Mouse (Mus musculus) midbrain, embryonic 11.5 days (tissue): ENCODE results near the gene Yju2. TPM values are rescaled to one million over a fixed set of nuclear protein-coding genes. Genes with fewer than 3 reads are reported as not detected.
A peak's percentile ranks its signal among the peaks of the same experiment; 100 is the strongest.

ENCODE experiments used
- ATAC-seq: fragments of 200-750 bp; cut with Nextera tagmentation; 2 replicates; pipeline ENCODE4 v1.8.0; 2017; ENCODE audit warnings: moderate TSS enrichment, moderate library complexity; ENCODE audit not compliant: low FRiP score
- DNase-seq: peaks from one replicate; pipeline ENCODE4 v3.0.0; 2015; ENCODE audit warnings: low spot score; ENCODE audit errors: missing footprints
- H3K27ac ChIP-seq: fragments of 300-500 bp; sonication (generic); 2 replicates; pipeline ENCODE4 v1.5.1; 2014; ENCODE audit warnings: low read depth, low read length
- H3K27me3 ChIP-seq: fragments of 300-500 bp; sonication (generic); 2 replicates; pipeline ENCODE4 v1.6.1; 2014; ENCODE audit warnings: mild to moderate bottlenecking, low read length, moderate library complexity, mixed read lengths; ENCODE audit not compliant: control insufficient read depth, insufficient read depth
- H3K36me3 ChIP-seq: fragments of 300-500 bp; sonication (generic); 2 replicates; pipeline ENCODE4 v1.6.1; 2014; ENCODE audit warnings: mild to moderate bottlenecking, low read length, moderate library complexity, mixed read lengths; ENCODE audit not compliant: control insufficient read depth, insufficient read depth
- H3K4me1 ChIP-seq: fragments of 300-500 bp; sonication (generic); 2 replicates; pipeline ENCODE4 v1.6.1; 2014; ENCODE audit warnings: low read length; ENCODE audit not compliant: control insufficient read depth, insufficient read depth
- H3K4me2 ChIP-seq: fragments of 300-500 bp; sonication (generic); 2 replicates; pipeline ENCODE4 v1.6.1; 2014; ENCODE audit warnings: mild to moderate bottlenecking, moderate library complexity
- H3K4me3 ChIP-seq: fragments of 300-500 bp; sonication (generic); 2 replicates; pipeline ENCODE4 v1.5.1; 2014; ENCODE audit warnings: low read depth, low read length
- H3K9ac ChIP-seq: fragments of 300-500 bp; sonication (generic); 2 replicates; pipeline ENCODE4 v1.6.1; 2014; ENCODE audit warnings: low read length
- H3K9me3 ChIP-seq: fragments of 300-500 bp; sonication (generic); 2 replicates; pipeline ENCODE4 v1.6.1; 2016; ENCODE audit warnings: low read length; ENCODE audit not compliant: control insufficient read depth
- WGBS: fragments of 180-500 bp; shearing (Covaris S2); extraction: QIAGEN DNeasy Blood & Tissue Kit; methylation state at CpG from one replicate; pipeline ENCODE4 v1.1.7; 2014; 5-methylcytosine and 5-hydroxymethylcytosine counted together
- polyA plus RNA-seq: library from polyadenylated mRNA; unstranded; fragments of >200 nt; fragmentation: Nextera tagmentation; extraction: Ambion mirVana; gene quantifications from 2 replicates; pipeline ENCODE4 v1.2.1, GENCODE M21; 2014

The Yju2 gene
- polyA plus RNA-seq, 1 experiment from 2014 or later: 24.4 TPM

DNA sequence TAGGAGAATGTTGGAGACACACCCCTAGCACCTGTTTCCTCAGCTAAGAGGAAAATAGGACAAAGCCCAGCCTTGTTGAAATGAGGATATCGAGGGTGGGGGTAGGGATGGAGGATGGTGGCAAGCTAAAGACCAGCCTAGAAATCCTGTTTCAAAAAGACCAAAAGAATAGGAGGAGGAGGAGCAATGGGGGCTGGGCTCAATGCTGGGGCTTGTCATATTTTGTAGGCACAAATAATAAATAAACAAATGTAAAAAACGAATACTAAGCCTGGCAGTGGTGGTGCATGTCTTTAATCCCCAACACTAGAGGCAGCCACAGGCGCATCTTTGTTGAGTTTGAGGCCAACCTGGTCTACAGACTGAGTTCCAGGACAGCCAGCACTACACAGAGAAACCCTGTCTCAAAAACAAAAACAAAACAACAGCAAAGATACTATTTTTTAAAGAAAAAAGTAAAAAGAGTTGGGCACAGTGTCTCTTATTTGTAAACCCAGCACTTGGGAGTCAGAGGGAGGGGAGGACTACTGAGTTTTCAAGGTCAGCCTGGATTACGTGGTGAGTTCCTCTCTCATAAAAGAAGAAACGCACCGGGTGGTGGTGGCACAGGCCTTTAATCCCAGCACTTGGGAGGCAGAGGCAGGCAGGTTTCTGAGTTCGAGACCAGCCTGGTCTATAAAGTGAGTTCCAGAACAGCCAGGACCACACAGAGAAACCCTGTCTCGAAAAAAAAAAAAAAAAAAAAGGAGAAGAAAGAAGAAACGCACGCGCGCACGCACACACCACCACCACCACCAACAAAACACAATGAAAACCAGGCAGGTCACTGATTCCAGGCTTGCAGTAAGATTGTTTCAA lies 944 bp upstream of the Yju2 start:
- ATAC-seq (no peak), DNase-seq (no peak)
- H3K4me2 ChIP-seq: peak overlapping the region; percentile 74
- H3K27me3 ChIP-seq: no peaks in the 10 kb centered on the region
- no peak overlapping the region; the same call in 1 of the 2 replicates for H3K27ac ChIP-seq
- H3K4me3 ChIP-seq: peak overlapping the region; percentile 56
- no peaks in the 10 kb centered on the region for H3K36me3 ChIP-seq
- H3K9ac ChIP-seq: peak overlapping the region; percentile 76
- peaks cover 18% of the 10 kb centered on the region for H3K4me1 ChIP-seq
- WGBS: 82% methylated on average over 13 of the region's 13 CpGs
- H3K9me3 ChIP-seq: no peaks in the 10 kb centered on the region

DNA sequence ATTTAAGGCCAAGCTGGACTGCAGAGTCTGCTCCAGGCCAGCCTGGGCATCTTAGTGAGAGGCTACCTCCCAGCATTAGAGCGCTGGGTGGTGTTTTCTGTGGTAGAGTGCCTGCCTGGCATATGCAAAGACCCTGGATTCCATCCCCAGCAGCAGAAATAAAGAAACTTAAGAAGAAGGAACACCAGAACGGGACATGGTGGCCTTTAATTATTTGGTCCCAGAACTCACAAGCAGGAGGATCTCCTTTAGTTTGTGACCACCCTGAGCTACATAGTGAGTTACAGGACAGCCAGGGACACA lies 364 bp upstream of the Yju2 start:
- H3K27me3 ChIP-seq: no peaks in the 10 kb centered on the region
- H3K9ac ChIP-seq: peak overlapping the region; percentile 76
- H3K9me3 ChIP-seq: no peaks in the 10 kb centered on the region
- DNase-seq (no peak), ATAC-seq (no peak)
- H3K4me1 ChIP-seq: peaks cover 18% of the 10 kb centered on the region
- peak overlapping the region; percentile 56 for H3K4me3 ChIP-seq
- H3K27ac ChIP-seq: peak overlapping the region; percentile 92
- H3K36me3 ChIP-seq: no peaks in the 10 kb centered on the region
- peak overlapping the region; percentile 74 for H3K4me2 ChIP-seq
- 22% methylated on average over 2 of the region's 2 CpGs for WGBS

DNA sequence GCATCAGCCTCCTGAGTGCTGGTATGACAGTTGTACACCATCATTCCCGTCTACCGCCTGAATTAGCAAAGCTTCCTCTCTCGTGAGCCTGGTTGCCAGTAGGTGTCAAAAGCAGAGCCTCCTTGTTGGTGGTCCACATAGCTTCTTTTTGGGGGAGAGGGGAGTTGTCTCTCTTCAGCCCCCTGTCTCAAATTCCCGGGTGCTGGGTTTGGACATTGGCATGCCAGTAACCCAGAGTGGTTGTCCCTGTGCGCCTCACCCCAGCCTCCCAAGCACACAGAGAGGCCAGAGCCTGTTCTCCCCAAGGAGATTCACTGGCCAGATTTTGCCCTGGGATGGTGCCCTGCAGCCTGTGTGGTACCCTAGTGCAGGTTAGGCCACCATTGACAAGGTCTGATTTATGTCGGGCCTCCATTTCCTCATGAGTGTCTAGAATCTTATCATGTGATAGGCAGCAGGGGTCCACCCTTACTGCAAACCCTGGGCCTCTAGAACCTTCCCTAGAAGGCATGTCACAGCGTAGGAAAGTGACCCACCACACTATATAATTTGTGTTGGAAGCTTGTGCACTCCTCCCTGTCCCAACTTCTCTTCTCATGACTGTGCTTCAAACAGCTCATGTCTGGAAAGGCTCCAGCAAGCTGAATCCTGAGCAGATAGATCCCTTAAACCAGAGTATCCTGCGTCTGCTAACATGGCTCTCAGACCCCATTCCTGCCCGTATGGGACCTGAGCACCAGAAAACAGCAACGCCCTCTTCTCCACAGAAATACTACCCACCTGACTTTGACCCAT lies 1.2 kb downstream of the Yju2 start:
- H3K4me3 ChIP-seq: peak overlapping the region; percentile 56
- DNase-seq (no peak), ATAC-seq (no peak)
- H3K36me3 ChIP-seq: peaks cover 6% of the 10 kb centered on the region; the same call in 1 of the 2 replicates
- 81% methylated on average over 10 of the region's 10 CpGs for WGBS
- H3K4me2 ChIP-seq: peak overlapping the region; percentile 74
- H3K4me1 ChIP-seq: peaks cover 18% of the 10 kb centered on the region
- H3K27me3 ChIP-seq: no peaks in the 10 kb centered on the region
- peak overlapping the region; percentile 52; the same call in 1 of the 2 replicates for H3K9ac ChIP-seq
- H3K9me3 ChIP-seq: no peaks in the 10 kb centered on the region
- no peak overlapping the region for H3K27ac ChIP-seq

DNA sequence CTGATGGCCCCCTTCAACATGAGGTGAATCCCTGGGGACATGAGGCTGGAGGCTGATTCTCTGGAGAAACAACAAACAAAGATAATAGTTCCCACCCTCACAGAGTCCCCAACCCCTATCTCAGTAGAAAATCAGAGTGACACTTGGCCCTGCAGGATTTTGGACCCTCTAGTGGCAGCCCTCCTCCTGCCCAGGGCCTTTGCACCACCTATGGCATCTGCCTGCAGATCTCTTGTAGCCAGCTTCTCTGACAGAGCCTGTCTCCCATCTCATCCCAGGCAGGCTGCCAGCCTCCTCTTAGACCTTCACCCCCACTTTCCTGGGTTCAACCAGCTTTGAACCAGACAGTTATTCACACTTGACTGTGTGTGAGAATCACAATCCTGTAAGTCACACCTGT lies 1.9 kb downstream of the Yju2 start:
- no peak overlapping the region for H3K4me3 ChIP-seq
- DNase-seq (no peak), ATAC-seq (no peak)
- no peaks in the 10 kb centered on the region for H3K9me3 ChIP-seq
- no peaks in the 10 kb centered on the region for H3K27me3 ChIP-seq
- H3K27ac ChIP-seq: no peak overlapping the region
- no peak overlapping the region for H3K4me2 ChIP-seq
- no peak overlapping the region for H3K9ac ChIP-seq
- peaks cover 18% of the 10 kb centered on the region for H3K4me1 ChIP-seq
- H3K36me3 ChIP-seq: peaks cover 8% of the 10 kb centered on the region

DNA sequence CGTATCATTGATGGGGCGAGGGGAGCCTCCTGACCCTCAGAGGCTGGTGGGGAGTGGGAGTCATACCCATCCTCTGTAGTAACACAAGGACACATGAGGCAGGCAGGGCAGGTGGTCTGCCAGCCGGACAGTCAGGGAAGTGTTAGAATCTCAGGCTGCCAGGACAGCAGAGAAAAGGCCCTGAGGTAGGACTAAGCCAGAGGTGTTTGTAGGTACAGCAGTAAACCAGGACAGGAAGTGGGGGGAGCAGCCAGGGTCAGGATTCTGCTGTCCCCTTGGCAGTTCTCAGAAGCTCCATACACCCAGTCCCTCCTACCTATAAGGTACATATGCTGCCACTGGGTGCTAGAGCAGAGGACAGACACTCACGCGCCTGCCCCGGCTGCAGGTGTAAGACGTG lies 2.7 kb downstream of the Yju2 start:
- DNase-seq: no peak
- Histone ChIP-seq H3K4me2 (no peak overlapping the region), H3K4me3 (no peak overlapping the region), H3K4me1 (peaks cover 12% of the 10 kb centered on the region), H3K36me3 (peaks cover 9% of the 10 kb centered on the region), H3K9me3 (no peaks in the 10 kb centered on the region), H3K27ac (no peak overlapping the region), H3K27me3 (no peaks in the 10 kb centered on the region), H3K9ac (no peak overlapping the region)
- WGBS: 97% methylated on average over 7 of the region's 7 CpGs
- no peak for ATAC-seq

DNA sequence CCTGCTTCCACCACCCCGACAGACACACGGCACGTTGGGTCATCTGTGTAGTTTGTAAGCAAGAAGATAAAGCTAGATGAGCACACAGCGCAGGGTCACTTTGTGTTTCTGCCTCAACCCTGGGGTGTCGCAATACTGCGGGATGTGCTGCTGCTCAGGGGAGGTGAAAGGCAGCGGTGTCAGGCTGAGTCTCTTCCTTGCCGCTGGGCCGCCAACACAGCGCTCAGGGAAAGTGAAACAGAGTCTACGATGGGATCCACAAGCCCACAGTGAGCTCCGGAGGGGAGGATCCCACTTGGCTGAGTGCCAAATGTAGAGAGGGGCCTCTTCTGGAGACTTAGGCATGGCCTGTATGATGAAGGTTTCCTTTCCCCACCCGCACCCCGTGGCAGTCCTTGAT lies 4.3 kb downstream of the Yju2 start:
- Histone ChIP-seq H3K4me3 (no peak overlapping the region), H3K27ac (no peak overlapping the region), H3K4me1 (peaks cover 8% of the 10 kb centered on the region), H3K9me3 (no peaks in the 10 kb centered on the region), H3K36me3 (peaks cover 12% of the 10 kb centered on the region), H3K9ac (no peak overlapping the region), H3K27me3 (no peaks in the 10 kb centered on the region), H3K4me2 (no peak overlapping the region)
- ATAC-seq (no peak), DNase-seq (no peak)
- 92% methylated on average over 14 of the region's 14 CpGs for WGBS

DNA sequence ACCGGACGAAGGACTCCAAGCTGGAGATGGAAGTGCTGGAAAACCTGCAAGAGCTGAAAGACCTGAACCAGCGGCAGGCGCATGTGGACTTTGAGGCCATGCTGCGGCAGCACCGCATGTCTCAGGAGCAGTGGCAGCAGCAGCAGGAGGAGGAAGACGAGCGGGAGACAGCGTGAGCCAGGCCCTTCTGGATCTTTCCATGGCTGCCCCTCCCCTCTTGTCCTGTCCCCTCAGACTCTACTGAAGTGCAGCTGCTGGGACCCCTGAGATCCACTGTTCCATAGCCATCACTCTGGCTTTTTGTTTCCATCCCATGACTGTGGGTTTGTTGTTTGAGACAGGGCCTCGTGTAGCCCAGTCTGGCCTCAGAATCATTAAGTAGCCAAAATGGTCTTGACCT lies 5.6 kb downstream of the Yju2 start:
- ATAC-seq (no peak), DNase-seq (no peak)
- no peak overlapping the region for H3K4me2 ChIP-seq
- H3K36me3 ChIP-seq: peaks cover 12% of the 10 kb centered on the region
- no peak overlapping the region for H3K9ac ChIP-seq
- H3K9me3 ChIP-seq: no peaks in the 10 kb centered on the region
- H3K27ac ChIP-seq: no peak overlapping the region
- peaks cover 4% of the 10 kb centered on the region for H3K4me1 ChIP-seq
- 96% methylated on average over 10 of the region's 10 CpGs for WGBS
- no peak overlapping the region for H3K4me3 ChIP-seq
- no peaks in the 10 kb centered on the region for H3K27me3 ChIP-seq

DNA sequence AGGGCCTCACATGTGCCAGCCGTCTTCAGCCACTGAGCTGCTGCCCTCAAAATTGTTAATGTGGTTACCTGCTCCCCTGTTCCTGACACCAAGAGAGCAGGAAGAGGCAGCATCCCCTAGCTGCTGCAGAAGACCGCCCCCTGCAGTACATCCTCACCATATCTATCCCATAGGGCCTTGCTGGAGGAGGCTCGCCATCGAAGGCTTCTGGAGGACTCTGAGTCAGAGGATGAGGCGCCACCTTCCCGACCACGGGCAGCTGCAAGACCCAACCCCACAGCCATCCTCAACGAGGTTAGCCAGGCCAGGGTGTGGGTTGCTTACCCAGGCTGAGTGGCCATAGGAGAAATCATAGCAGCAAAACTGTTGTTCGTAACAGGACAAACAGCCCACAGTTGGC lies 6.1 kb downstream of the Yju2 start:
- H3K4me3 ChIP-seq: no peak overlapping the region
- H3K4me1 ChIP-seq: peaks cover 4% of the 10 kb centered on the region
- no peaks in the 10 kb centered on the region for H3K9me3 ChIP-seq
- DNase-seq (no peak), ATAC-seq (no peak)
- H3K27ac ChIP-seq: no peak overlapping the region
- H3K4me2 ChIP-seq: no peak overlapping the region
- H3K27me3 ChIP-seq: no peaks in the 10 kb centered on the region
- H3K36me3 ChIP-seq: peaks cover 12% of the 10 kb centered on the region
- H3K9ac ChIP-seq: no peak overlapping the region
- 83% methylated on average over 9 of the region's 9 CpGs for WGBS

DNA sequence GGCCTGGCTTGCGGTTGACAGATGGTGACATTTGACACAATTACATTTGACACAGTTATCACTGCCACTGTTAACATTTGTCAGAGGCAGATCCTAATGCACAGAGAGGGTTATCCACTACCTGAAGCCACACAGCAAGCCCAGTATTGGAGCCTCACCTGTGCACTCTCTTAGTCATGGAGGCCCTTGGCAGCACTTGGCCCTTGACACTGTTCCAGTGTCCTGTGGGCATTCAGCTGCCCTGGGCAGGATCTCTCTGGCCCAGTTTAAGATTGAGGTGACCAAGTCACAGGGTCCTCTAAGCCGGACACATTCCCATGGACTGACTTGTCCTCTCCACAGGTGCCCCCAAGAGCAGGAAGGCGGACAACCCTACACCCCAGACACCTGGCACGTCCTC lies 8.3 kb downstream of the Yju2 start:
- H3K27ac ChIP-seq: no peak overlapping the region
- DNase-seq (no peak), ATAC-seq (no peak)
- H3K4me1 ChIP-seq: peaks cover 10% of the 10 kb centered on the region
- WGBS: 93% methylated on average over 4 of the region's 4 CpGs
- H3K4me2 ChIP-seq: no peak overlapping the region
- H3K9ac ChIP-seq: no peak overlapping the region
- H3K36me3 ChIP-seq: peaks cover 12% of the 10 kb centered on the region
- no peaks in the 10 kb centered on the region for H3K9me3 ChIP-seq
- no peaks in the 10 kb centered on the region for H3K27me3 ChIP-seq
- no peak overlapping the region for H3K4me3 ChIP-seq
